Mouse (Mus musculus): ENCODE measurements at regions not wholly inside any gene's neighbourhood (a gene's known extent, or its start where the extent isn't known, plus 50 kb on each side); places are given as distances from the start of the nearest gene placed in this dataset.
"Not testable (repeated sequence)": the region's sequence is repeated elsewhere in the genome, so short reads cannot be mapped to it uniquely, and the experiment has no call there.

DNA sequence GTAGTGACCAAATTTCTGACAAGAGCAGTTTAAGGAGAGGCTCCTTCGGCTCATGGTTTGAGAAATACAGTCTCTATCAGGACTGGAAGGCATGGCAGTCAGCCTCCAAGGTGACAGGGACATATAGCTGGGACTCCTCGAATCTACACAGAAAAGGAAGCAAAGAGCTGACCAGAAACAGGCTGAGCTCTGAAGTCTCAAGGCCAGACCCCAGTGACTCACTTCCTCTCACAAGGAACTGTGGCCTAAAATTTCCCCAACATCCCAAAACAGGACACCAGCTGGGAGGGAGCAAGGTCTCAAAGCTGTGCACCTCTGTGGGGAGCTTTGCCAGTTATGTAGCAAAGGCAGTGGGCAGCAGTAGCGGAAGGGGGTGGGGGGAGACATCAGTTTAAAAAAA lies 110.7 kb downstream of the Sox4 start:
- DNase-seq (ENCODE audit: low spot score in 2 of 2) = no peak

DNA sequence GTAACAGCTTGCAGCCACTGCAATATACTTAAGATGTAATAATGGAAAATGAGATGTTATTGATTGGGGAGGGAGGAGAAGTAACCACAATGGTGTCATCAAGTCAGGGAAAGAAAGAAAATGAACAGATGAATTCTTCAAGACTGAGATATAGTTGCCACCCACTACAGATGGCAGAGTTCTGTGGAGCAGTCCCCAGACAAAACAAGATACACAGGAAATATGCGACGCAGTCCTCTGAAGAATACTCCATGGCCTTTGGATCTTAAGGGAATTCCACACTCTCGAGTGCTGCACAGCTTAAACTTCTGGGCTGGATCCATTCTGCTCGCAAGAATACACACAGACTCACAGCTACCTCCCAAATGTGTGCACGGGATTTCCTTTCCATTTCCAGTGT lies 113.4 kb downstream of the Sox4 start:
- DNase-seq (ENCODE audit: low spot score in 2 of 2) = no peak

DNA sequence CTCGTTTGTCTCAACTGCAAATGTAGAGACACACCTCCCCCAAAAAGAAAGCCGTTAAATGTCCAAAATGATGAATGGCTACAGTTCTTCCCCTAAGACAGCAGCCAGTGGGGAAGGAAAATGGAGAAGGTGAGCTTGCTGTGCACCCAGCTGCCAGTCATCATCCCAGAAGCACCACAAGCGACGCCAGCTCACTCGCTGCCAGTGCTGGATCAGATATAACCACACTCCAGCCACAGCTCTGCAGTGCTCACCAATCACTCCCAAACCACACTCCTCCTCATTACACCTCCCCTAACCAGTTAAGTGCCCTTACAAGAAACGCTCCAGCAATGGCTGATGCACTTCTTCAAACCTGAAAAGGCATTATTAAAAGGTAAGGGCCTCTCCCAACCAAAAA lies 114.4 kb downstream of the Sox4 start:
- peak in 1 of 2 experiments; percentile 13 for DNase-seq (ENCODE audit: low spot score in 2 of 2)

DNA sequence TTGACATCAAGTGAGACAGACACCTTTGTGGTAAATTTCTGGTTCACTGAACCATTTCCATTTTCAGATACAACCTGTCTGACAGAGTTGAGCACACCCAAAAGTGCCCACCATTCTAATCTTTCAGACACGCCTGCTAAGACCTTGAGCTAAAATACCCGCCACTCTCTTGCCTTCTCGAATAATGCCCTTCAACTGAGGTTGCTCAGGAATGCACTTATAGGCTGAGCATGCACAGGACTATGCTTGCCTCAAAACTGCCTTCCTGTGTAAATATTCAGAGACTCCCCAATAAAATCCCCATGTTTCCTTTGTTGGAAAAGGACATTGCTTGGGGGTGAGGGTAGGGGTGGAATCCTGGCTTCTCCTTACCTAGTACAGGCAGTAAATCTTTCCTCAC lies 115.3 kb downstream of the Sox4 start:
- DNase-seq (ENCODE audit: low spot score in 2 of 2) = no peak

DNA sequence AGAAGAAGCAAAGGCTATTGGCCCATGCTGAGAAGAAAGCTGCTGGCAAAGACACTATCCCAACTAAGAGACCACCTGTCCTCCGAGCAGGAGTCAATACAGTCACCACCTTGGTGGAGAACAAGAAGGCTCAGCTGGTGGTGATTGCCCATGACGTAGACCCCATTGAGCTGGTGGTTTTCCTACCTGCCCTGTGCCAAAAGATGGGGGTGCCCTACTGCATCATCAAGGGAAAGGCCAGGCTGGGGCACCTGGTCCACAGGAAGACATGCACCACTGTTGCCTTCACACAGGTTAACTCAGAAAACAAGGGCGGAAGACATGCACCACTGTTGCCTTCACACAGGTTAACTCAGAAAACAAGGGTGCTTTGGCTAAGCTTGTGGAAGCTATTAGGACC lies 116.3 kb downstream of the Sox4 start:
- DNase-seq (ENCODE audit: low spot score in 2 of 2) = not testable (repeated sequence)

DNA sequence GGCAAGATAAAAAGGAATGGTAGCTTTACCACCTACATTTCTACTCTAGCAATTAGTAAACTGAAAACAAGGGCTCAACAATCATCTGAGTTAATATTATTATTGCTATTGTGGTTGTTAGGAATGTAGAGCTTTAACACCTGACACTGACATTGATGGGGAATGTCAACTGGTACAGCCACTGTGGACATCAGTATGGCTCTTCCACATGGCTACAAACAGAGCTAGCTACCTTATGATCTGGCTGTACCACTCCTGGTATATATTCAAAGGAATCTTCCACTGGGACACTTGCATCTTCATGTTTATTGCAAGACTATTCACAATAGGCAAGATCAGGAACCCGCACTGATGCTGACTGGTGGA lies 119.8 kb downstream of the Sox4 start:
- no peak for DNase-seq (ENCODE audit: low spot score in 2 of 2)

DNA sequence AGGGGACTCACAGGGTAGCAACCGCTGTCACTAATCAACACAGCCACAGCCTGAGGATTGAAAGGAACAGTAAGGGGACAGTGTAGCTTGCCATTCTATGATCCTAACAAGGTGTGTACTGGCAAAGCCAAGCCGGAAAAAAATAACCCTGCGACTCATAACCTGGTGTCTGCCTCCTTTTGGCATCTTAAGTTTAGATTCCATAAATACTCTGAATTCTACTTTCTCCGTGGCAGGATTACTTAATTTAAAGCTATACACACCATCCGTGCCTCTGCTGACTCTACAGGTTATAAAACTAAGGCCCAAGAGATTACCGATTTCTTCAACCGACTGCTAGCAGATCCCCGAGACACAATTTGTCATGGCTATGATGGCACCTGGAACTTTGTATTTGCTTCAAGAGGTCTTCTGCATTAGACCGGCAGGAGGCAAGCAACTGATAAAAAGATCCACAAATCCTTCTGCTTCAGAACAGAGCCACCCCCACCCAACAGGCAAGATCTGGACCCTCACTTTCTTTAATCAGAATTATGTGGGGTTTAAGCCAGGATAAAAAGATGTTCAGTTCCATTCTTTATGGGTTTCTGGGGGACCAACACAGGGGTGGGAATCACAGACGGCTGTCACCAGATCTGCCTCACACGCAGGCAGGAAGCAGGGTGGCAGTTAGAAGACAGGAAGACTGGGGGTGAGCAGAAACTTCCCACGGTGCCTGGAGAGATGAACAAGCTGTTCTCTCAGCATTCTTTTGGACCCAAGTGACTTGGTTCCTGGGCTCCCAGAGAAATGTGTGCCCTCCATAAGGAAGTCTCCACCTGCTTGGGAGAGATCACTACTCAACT lies 120.4 kb downstream of the Sox4 start:
- DNase-seq (ENCODE audit: low spot score in 2 of 2) = peak; percentile 54 to 65

DNA sequence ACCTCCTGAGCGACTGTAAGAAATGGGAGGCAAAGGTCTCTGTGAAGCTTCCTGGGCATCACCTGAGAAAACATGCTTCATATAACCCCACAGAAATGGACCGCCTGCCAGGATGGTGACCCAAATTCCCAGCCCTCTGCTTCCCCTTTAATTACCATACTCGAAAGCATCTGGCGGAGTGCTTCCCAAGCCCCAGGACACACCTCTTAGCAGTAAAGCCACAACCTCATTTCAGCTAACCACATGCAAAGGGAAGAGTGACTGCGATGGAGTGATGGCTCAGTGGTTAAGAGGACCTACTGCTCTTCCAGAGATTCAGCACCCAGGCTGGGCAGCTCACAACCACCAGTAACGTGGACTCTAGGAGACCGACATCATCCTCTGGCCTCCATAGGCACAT lies 127.2 kb downstream of the Sox4 start:
- no peak for DNase-seq (ENCODE audit: low spot score in 2 of 2)

DNA sequence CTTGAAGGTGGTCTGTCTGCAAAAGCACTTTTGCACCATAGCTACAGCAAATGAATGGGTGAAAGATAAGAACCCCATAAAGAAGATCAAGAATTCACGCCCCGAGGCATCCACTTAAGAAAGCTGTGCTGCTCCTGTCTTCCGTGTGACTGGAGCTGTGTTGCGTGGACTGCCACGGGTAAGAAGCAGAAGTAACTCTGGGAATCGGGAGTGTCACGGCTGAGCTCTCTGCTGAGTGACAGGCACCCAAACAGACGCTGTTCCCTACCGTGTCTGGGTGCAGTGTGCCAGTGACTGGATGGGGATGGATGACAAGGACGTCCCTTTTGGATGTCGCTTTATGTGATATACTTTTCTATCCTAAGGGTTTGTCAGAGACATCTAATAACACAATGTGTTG lies 129.5 kb downstream of the Sox4 start:
- DNase-seq (ENCODE audit: low spot score in 2 of 2) = no peak

DNA sequence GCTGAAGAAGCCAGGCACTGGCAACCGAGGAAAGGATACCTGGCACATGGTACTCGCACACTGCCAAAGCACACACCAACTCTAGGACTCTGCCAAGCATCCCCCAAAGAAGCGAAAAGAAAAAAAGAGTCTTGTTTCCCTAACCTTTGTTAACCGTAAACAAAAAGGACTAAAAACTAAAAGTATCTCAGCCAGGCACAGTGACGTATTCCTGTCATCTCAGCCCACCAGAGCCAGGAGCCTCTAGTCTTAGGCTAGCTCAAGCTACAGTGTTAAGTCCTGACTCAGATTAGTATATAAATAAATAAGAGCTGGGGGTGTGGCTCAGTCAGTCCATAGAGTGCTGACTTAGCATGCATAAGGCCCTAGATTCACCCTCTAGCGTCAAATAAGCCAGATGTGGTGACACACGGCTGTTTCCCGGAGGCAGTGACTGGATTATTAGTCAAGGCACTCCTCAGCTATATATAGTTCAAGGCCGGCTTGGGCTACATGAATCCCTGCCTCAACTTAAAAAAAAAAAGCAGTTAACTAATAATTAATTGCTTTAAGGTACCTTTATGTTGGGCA lies 130.1 kb downstream of the Sox4 start:
- DNase-seq (ENCODE audit: low spot score in 2 of 2) = no peak

DNA sequence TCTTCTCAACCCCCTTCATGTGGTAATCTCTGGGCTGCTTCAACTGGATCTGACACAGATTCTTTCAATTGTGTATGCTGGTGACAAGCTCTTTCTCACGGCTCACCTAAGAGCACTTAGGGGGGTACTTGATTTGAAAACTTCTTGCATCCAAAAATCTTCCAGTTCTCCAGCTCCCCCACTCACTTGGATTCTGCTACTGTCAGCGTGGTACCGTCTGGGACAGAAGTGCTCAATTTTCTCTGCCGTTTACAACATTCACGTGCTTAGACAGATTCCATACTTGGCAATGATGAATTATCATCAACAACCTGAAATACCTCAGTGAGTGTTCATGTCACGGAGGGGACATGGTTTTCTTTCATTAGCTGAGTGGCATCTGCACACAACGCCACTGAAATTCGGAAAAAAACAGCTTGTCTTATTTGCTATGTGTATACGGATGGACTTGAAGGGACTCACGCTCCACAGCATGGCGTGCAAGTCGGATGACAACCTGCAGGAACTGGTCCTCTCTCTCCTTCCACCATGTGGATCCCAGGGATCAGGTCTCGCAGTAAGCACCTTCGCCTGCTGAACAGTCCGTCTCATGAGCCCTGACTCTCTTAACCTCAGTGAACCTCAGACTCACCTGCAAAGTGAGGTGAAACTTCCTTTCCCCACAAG lies 132.5 kb downstream of the Sox4 start:
- no peak for DNase-seq (ENCODE audit: low spot score in 2 of 2)

DNA sequence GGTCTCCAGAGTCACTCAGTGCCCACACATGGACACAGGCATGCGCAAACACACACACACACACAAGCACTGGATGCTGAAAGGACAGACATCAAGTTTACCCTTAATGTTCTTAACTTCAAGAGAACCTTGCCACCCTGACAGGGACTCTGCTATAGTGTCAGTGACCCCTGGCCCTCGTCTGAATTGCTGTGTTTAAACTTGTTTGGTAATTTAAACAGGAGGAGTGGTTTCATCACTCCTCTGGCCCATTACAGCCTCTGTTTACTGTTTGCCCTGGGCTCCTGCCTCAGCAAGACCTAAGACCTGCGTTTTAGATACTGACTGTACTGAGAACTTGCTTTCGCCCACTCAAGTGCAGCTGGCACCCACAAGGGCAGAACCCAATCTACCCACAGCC lies 139.4 kb downstream of the Sox4 start:
- no peak for DNase-seq (ENCODE audit: low spot score in 2 of 2)

DNA sequence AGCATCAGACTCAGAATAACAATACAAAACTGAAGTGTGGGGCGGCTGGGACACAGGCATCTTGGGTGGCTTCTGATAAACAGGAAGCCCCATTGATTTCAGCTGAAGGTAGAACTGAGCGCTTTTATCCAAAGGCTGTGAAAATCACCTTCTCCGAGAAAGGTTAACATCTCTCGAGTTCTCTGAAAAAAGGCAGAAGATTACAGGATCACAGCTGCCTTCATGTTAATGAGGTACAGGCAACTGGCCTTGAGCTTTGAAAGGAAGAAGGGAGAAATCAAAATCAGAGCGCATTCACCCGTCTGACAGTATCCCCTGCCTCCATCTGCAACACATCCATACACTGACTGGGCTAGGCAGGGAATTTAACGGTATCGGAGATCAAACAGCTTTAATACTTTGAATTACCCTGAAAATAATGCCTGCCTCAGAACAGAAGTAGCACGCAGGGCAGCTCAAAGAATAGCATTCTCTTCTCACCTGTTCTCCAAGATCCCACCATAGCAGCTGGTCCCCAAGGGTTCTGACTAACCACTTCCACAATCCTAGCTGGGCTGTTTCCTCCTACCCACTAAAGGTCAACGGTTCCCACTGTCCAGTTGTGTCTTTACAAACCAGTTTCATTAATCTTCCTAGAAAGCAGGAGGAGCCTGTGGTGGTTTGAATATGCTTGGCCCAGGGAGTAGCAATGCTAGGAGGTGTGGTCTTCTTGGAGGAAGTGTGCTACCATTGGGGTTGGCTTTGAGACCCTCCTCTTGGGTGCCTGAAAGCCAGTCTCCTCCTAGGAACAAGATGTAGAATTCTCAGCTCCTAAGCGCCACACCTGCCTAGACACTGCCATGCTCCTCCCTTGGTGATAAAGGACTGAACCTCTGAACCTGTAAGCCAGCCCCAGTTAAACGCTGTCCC lies 141.6 kb downstream of the Sox4 start:
- no peak for DNase-seq (ENCODE audit: low spot score in 2 of 2)

DNA sequence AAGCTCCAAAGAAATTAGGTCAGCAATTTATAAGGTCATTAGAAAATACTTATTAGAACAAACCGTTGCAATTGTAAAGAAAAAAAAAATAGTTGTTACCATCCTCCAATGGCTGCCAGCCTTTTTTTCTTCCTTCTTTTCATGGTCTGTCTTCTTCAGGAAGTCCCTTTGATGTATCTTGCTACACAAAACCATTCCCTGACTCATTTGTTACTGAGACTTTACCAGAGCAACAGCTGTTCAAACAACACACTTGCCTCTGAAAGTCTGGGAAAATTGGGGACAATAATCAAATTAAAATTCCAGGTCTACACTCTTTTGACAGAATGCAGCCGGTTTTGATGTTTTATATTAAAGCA lies 142.5 kb downstream of the Sox4 start:
- no peak for DNase-seq (ENCODE audit: low spot score in 2 of 2)

DNA sequence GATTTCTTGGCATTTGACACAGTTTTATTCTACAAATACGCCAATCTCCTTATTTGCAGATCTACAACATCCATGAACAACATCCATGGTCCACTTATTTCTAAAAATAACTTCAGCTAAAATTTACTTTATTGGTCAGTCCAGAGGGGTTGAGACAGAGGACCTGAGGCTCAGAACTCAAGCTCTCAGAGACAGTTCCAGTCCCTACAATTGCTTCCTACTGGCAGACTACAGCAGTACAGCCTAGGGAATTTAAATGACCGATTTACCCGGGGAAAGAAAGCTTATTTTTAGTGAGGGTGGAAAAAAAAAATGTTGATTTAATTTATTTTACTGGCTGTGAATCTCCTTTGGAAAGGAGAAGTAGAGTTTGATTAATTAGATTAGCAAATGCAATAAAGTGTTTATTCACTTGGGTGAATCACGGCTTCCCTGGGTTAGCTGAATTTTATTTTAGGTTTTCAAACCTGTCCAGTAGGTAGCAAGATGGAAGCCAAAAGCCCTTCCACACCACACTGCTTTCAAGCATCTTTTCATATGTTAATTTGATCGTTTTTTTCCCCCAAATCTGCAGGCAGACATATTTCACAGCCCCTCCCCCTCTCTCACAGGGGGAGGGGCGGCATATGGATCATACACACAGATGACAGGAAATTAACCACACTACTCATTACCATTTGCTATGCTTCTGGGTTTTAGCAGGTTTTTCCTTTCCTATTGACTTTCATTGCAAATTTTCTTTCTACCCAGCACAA lies 143.0 kb downstream of the Sox4 start:
- no peak for DNase-seq (ENCODE audit: low spot score in 2 of 2)

DNA sequence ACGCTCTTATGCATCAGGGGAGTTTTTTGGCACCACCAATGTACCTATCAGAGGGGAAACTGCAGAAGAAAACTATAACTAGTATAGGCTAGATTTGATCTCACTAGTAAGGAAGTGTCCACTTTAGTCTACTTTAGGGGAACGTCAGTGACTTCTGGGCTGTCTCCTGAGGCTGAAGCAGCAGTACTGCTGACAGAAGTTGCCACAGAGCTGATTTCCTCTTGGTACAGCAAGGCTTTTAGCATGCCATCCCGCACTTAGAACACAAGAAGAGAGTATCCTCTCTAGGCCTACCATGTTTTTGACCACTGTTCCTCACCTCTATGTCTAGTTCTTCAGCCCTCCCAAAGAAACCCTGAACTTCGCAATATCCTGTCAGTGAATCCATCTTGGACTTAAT lies 148.2 kb downstream of the Sox4 start:
- DNase-seq (ENCODE audit: low spot score in 2 of 2) = no peak

DNA sequence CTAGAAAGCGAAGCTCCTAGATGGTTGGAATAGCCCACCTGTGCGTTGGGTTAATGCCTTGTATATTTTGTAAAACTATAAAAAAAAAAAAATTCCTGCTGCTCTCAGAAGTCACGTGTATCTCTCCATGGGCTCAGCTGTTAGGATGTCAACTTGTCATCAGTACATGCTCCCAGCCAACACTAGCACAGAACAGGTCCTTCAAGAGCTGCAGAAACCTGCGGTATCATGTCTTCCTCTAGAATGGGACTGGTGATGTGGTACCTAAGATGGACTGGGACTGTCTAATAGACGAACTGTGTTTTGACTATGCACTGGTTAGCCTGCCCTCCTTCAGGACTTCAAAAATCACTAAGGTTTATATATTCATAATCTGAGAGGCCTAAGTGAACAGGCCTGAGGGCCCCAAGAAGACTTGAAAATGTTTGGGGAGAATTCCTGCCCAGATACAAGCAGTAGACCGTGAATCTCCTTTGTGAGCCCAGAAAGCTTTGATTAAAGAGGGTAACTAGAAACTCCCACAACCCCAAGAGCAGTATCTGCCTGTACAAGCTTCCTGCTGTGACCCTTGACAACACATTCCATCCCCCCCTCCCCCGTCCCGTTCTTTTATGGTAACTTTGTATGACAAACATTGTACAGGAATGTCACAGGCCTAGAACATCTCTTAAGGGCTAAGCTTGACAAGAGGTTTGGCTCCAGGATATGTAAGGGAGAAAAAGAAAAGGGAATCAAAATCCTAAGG lies 152.1 kb downstream of the Sox4 start:
- DNase-seq (ENCODE audit: low spot score in 2 of 2) = no peak

DNA sequence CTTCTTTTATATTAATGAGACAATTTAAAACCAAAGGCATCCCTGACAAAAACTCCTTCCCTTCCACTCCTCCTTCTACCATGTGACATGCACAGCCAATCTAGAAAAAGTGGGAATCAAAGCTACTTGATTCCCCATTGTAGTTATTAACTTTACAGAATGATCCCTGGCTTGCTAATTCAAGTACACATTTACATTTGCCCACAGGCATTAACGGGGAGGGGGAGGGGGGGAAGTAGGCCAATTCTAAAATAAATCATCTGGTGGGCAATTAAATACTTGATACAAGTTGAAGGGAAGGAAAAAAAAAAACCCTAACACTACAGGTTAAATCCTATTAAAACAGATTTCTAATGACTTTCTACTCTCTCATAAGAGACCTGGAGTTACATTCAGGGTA lies 152.8 kb downstream of the Sox4 start:
- DNase-seq (ENCODE audit: low spot score in 2 of 2) = no peak

DNA sequence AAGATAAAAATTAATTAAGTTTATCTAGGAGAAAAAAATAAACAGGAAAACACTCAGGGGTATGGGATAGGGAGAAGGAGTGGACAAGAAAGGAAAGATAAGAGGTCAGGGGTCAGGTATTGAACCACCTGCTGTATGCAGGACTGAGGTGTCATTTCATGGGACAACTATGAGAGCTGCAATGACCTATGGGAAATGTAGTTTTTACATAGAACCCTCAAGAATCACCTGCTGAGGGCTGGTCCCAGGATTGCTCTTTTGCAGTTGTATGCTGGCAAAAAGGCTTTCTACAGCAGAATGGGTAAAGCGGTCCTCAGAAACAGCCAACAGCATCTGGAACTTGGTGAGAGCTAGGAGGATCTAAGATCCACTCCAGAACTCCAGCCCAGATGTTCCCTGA lies 154.0 kb downstream of the Sox4 start:
- DNase-seq (ENCODE audit: low spot score in 2 of 2) = no peak

DNA sequence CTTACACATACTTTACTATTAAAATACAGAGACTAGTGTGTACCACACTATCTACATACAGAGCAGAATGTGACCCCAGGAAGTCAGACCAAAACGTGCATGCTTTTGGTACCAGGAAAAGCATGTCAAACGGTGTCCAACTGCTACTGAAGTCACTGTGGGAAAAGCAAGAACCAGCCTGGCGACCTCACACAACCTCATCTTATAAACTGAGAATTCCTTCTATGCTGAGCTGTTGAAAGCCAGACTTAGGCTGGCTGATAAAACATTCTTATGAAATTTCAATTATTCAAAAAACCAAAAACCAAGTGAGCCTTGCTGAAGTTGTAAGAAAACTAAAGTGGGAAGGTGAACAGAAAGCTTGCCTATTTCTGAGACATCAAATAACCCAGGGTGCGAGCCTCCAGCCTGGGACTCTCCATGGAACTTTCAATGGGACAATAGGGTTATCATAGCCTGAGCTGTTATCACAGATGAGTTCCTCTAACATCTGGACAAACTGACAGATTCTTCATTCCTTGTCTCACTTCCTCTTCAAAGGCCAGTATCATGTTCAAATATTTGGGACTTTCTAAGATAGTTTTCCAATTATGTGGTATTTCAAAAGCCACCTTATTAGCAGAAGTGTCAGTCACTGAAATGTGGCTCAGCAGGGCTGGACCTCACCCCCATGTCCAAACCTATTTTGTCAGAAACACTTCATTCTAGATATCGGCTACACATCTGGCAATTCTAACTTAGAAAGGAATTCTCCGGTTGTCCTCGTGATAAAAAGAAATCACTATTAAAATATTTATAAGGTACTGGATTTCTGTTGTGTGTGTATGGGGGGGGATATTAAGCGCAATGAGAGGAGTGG lies 155.7 kb downstream of the Sox4 start:
- no peak for DNase-seq (ENCODE audit: low spot score in 2 of 2)

Measured in thymus, postnatal 10 days (tissue).